In genomic region chr10:41552847-41553589, GRCm38 (mm10) we compare ENCODE assay signal across 8 mouse cellular contexts. TPM values are rescaled to one million over a fixed set of nuclear protein-coding genes. Genes with fewer than 3 reads are reported as not detected.
DNase-seq lines count a peak whose midpoint lies in the region; ATAC-seq and TF ChIP-seq lines count a peak whose summit lies in the region.

No protein-coding gene starts in this region.

- peak overlapping the region; percentile 49; the same call in 1 of the 2 replicates for H3K27ac ChIP-seq in midbrain, embryonic 10.5 days (replicated peaks)
- H3K27ac ChIP-seq in midbrain, embryonic 11.5 days (ENCODE audit: low read depth, low read length): no peak overlapping the region
- peak overlapping the region; percentile 85 for H3K27ac ChIP-seq in kidney, adult 2 months (ENCODE audit: insufficient read depth, low read depth, low read length)
- H3K27ac ChIP-seq in liver, postnatal 0 days (ENCODE audit: low read depth): peak overlapping the region; percentile 73

- H3K4me1 ChIP-seq in midbrain, embryonic 10.5 days: peaks cover 16% of the 10 kb centered on the region
- H3K4me1 ChIP-seq in midbrain, embryonic 11.5 days (ENCODE audit: control insufficient read depth, insufficient read depth, low read length): 0 out of 2 replicates have a peak, but pooled peaks cover 2% of the 10 kb centered on the region
- H3K4me1 ChIP-seq in kidney, adult 2 months (ENCODE audit: control insufficient read depth, insufficient read depth, low read length): peaks cover 23% of the 10 kb centered on the region
- peaks cover 6% of the 10 kb centered on the region; the same call in 1 of the 2 replicates for H3K4me1 ChIP-seq in liver, postnatal 0 days (ENCODE audit: insufficient read depth)

- DNase-seq in midbrain, embryonic 10.5 days (ENCODE audit: low spot score): no peak
- DNase-seq in midbrain, embryonic 11.5 days (ENCODE audit: low spot score, missing footprints): no peak
- peak; percentile 42 for DNase-seq in cerebellum, adult 9-10 months
- peak; percentile 35 to 46 for DNase-seq in gastrocnemius, postnatal 36 days
- DNase-seq in kidney, adult 2 months: peak; percentile 93
- peak; percentile 65 for DNase-seq in liver, postnatal 0 days
- peak; percentile 66 for DNase-seq in skeletal muscle tissue, adult 2 months (ENCODE audit: low read depth, low spot score)
- no peak for DNase-seq in ovary, adult 18-20 months (ENCODE audit: low spot score)

- TF ChIP-seq POLR2A in kidney, adult 2 months (IDR thresholded peaks at IDR 0.05; ENCODE audit: low read depth, low read length): no peak

- H3K36me3 ChIP-seq in midbrain, embryonic 10.5 days: 0 out of 2 replicates have a peak, but pooled peaks cover 4% of the 10 kb centered on the region
- H3K36me3 ChIP-seq in midbrain, embryonic 11.5 days (ENCODE audit: control insufficient read depth, insufficient read depth, low read length): no peaks in the 10 kb centered on the region
- H3K36me3 ChIP-seq in kidney, adult 2 months (ENCODE audit: control insufficient read depth, insufficient read depth, low read length): no peaks in the 10 kb centered on the region
- no peaks in the 10 kb centered on the region for H3K36me3 ChIP-seq in liver, postnatal 0 days (replicated peaks; ENCODE audit: insufficient read depth, low read length)

- ATAC-seq in midbrain, embryonic 11.5 days (ENCODE audit: low FRiP score): no peak
- ATAC-seq in liver, postnatal 0 days: peak; percentile 89

- no peak overlapping the region for H3K9ac ChIP-seq in midbrain, embryonic 11.5 days (ENCODE audit: low read length)
- no peak overlapping the region for H3K9ac ChIP-seq in liver, postnatal 0 days (replicated peaks)

- no peaks in the 10 kb centered on the region for H3K27me3 ChIP-seq in midbrain, embryonic 10.5 days (ENCODE audit: low read depth, poor library complexity, severe bottlenecking)
- no peaks in the 10 kb centered on the region for H3K27me3 ChIP-seq in midbrain, embryonic 11.5 days (ENCODE audit: control insufficient read depth, insufficient read depth, low read length)
- H3K27me3 ChIP-seq in kidney, adult 2 months (replicated peaks; ENCODE audit: control insufficient read depth, insufficient read depth, low read length): no peaks in the 10 kb centered on the region
- H3K27me3 ChIP-seq in liver, postnatal 0 days (ENCODE audit: insufficient read depth, low read length): no peaks in the 10 kb centered on the region

- 0 out of 2 replicates have a peak, but pooled peaks have one; percentile 26 for TF ChIP-seq EP300 in liver, postnatal 0 days (IDR thresholded peaks at IDR 0.05; ENCODE audit: low read depth)

- H3K4me3 ChIP-seq in midbrain, embryonic 10.5 days: no peak overlapping the region
- H3K4me3 ChIP-seq in midbrain, embryonic 11.5 days (ENCODE audit: low read depth, low read length): no peak overlapping the region
- H3K4me3 ChIP-seq in kidney, adult 2 months (ENCODE audit: insufficient read depth, low read depth, low read length): no peak overlapping the region
- H3K4me3 ChIP-seq in liver, postnatal 0 days (ENCODE audit: low read depth, low read length): no peak overlapping the region

- peaks cover 6% of the 10 kb centered on the region; the same call in 1 of the 2 replicates for H3K9me3 ChIP-seq in midbrain, embryonic 10.5 days (replicated peaks)
- peaks cover 4% of the 10 kb centered on the region for H3K9me3 ChIP-seq in midbrain, embryonic 11.5 days (ENCODE audit: control insufficient read depth, low read length)
- peaks cover 9% of the 10 kb centered on the region; the same call in 1 of the 2 replicates for H3K9me3 ChIP-seq in liver, postnatal 0 days (ENCODE audit: low read length)

- no peak for TF ChIP-seq CTCF in kidney, adult 2 months (conservative IDR thresholded peaks at IDR 0.05; ENCODE audit: insufficient read depth, insufficient read length, low read depth, low read length)
- no peak for TF ChIP-seq CTCF in liver, postnatal 0 days (IDR thresholded peaks at IDR 0.05; ENCODE audit: low read depth)

- no peak overlapping the region for H3K4me2 ChIP-seq in midbrain, embryonic 11.5 days
- no peak overlapping the region for H3K4me2 ChIP-seq in liver, postnatal 0 days (ENCODE audit: low read depth, low read length)

- 53% methylated on average over 14 of the region's 14 CpGs for WGBS in midbrain, embryonic 10.5 days
- 38% methylated on average over 14 of the region's 14 CpGs for WGBS in midbrain, embryonic 11.5 days
- whole genome bisulfite sequencing in kidney, adult 2 months: 37% methylated on average over 14 of the region's 14 CpGs
- 54% methylated on average over 14 of the region's 14 CpGs for WGBS in liver, postnatal 0 days (ENCODE audit: insufficient replicate concordance)

- intact Hi-C loops in gastrocnemius, postnatal 36 days (cut with DNase I): no loop called here

RNA-seq across cellular contexts. Expression of gene Cd164, which starts 33.8 kb away (rescaled TPM):
- polyA plus RNA-seq in midbrain, embryonic 10.5 days (2016; fragmentation: Nextera tagmentation; extraction: Ambion mirVana): 98.5 and 108 TPM in 2 replicates
- 112 and 126 TPM in 2 replicates for polyA plus RNA-seq in midbrain, embryonic 11.5 days (2014; fragmentation: Nextera tagmentation; extraction: Ambion mirVana)
- 100 to 1,000 TPM; 122 to 130 TPM for total RNA-seq in gastrocnemius, postnatal 36 days (2021)
- 241 and 291 TPM in 2 replicates for polyA plus RNA-seq in kidney, adult 2 months (2012; rRNA removed)
- 77.8 and 93.3 TPM in 2 replicates for polyA plus RNA-seq in liver, postnatal 0 days (2015; fragmentation: Nextera tagmentation; extraction: Ambion mirVana)

Comparison
In these comparisons a context has a peak if more than half of its experiments do, and no peak if none do; other contexts are left out.
1. DNase-seq: peak in cerebellum, adult 9-10 months (single experiment), gastrocnemius, postnatal 36 days (2 of 2), kidney, adult 2 months (single experiment), liver, postnatal 0 days (single experiment) and skeletal muscle tissue, adult 2 months (single experiment); none in midbrain, embryonic 10.5 days (single experiment), midbrain, embryonic 11.5 days (single experiment) and ovary, adult 18-20 months (single experiment).